Mouse (Mus musculus) inflammation-experienced regulatory T-cells, adult 6 months (primary cell): ENCODE data around the gene Golt1a. TPM values are rescaled to one million over a fixed set of nuclear protein-coding genes. Genes with fewer than 3 reads are reported as not detected.

Experiments used
- ATAC-seq: one replicate; pipeline ENCODE4 v1.8.0; 2017
- polyA plus RNA-seq, 3 experiments: library from polyadenylated mRNA; unstranded; fragments of 100-300 nt; shearing (Covaris generic); gene quantifications; one replicate each; pipeline ENCODE4 v1.2.1; 2017

Golt1a gene
- not detected for polyA plus RNA-seq

- ATAC-seq, result no peak
These were observed at the start of gene Golt1a for GRCm38 (mm10) chr1:133309652-133310267. Gene Golt1a (plus strand): TSS chr1:133309800.

DNA sequence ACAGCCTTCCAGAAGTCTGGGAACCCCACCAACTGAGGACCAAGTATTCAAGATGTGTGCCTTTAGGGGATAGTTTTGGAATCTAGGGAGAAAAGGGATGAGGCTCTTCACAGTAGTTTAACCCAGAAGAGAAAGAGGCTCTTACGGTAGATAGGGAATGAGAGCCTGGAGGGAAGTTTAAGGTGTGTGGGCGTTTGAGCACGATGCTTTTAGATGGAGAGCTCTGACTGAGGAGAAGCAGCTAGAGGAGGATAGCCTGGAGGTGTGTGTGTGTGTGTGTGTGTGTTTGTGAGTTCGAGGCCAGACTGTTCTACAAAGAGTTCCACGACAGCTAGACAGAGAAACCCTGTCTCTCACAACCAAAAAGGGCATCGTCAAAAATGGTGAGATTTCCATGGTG is 47.0 kb upstream of the Golt1a start:
- ATAC-seq, result no peak

GRCm38 (mm10) chr1:133263134-133263533 is 46.5 kb upstream of the Golt1a start:
- ATAC-seq, result no peak

- ATAC-seq, result no peak
These were observed 45.2 kb upstream of the Golt1a start for GRCm38 (mm10) chr1:133264367-133264766.

GRCm38 (mm10) chr1:133265114-133265766 is 44.4 kb upstream of the Golt1a start:
- no peak for ATAC-seq

DNA sequence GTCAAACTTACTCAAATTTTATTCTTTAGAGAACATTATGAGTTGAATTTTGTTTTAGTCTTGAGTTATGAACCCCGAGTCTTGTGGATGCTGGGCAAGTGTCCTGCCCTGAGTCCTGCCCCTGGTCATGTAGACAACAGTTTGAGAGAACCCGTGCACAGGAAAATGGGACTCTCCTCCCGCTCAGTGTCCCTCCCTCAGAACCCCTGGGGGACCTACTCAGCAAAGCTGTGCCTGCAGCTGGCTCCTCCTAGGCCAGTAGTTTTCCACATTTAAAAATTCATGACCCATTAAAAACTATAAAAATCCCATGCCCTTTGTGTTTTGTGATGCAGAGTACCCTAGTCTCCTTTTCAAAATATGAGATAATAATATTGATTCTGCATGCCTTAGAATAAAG is 42.5 kb upstream of the Golt1a start:
- ATAC-seq, result no peak

DNA sequence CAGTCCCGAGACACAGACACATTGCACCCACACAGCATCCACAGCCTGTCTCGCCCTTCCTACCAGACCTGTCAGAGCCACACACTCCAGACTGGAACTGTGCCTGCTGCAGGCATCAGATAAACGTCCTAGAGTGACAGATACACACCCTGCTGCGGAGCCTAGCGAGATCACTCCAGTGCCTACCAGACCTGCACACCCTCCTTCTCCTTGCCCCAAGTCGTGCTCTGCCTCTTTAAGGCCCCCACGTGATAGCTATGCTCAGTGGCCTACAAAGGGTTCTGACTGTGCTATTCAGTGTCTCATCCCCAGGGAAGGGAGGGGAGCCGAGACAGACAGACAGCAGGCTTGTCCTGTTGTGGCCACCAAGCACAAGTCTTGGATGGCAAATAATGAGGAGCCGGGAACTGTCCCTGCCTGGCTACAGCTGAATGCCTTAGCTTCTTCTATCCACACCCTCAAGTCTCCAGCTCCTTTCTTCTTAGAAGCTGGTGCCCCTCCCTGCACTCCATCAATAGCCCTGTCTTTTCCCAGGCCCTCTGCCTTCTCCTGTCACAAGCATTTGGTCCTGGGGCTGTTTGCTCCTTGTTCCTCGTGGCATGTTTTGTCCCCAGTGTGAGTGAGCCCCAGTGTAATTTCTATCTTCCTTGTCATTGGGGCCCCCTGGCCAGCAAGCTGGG is 41.6 kb upstream of the Golt1a start:
- ATAC-seq, result no peak

DNA sequence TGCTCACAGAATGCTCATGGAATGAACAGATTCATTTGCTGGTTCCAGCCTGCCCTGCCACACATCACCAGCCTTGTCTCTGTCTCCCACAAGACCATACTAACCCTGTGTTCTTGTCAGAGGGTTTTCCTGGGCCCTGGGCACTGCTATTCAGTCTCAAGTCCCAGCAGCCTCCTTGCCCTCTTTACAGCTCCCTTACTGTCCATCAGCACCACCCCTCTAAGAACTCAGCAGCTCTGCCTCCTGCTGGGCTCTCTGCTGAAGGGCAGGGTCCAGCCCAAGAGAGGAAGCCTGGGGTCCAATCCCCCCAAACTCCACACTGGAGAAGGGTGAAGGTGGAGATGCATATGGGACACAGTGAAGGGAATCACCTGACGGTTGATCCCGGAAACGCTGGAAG is 41.1 kb upstream of the Golt1a start:
- no peak for ATAC-seq

- no peak for ATAC-seq
These were observed 39.3 kb upstream of the Golt1a start for GRCm38 (mm10) chr1:133270336-133270735.

DNA sequence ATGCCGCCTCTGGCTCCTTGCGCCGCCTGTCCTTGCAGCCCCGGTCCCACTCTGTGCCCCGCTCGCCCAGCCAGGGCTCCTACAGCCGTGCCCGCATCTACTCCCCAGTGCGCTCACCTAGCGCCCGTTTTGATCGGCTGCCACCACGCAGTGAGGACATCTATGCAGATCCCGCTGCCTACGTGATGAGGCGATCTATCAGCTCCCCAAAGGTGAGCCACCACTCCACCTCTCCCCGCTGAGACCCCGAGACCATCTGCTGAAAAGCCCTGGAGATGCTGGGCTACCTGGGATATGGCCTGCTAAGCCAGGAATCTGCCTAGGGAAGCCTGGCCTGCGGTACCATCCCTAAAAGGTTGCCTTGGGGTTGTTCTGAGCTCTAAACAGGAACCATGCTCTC is 35.4 kb upstream of the Golt1a start:
- ATAC-seq, result no peak

DNA sequence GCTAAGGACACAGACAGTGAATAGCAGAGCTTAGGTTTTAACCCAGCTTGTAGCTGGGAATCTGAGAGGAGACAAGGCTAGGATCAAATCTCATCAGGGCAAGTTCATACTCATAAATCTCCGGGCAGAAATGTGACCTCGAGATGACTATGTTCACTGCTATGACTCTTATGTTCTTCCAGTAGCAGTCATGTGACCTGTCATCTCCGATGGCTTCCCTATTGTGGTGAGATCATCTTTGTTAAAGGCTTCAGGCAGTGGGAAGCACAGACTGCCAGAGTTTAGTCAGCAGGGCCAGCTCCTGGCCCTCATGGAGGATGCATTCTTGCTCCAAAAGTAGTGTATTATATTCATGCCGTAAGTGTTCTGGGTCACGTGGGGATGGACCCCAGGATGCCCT is 32.6 kb upstream of the Golt1a start:
- no peak for ATAC-seq

- no peak for ATAC-seq
These were observed 31.1 kb upstream of the Golt1a start for GRCm38 (mm10) chr1:133278539-133278938.

DNA sequence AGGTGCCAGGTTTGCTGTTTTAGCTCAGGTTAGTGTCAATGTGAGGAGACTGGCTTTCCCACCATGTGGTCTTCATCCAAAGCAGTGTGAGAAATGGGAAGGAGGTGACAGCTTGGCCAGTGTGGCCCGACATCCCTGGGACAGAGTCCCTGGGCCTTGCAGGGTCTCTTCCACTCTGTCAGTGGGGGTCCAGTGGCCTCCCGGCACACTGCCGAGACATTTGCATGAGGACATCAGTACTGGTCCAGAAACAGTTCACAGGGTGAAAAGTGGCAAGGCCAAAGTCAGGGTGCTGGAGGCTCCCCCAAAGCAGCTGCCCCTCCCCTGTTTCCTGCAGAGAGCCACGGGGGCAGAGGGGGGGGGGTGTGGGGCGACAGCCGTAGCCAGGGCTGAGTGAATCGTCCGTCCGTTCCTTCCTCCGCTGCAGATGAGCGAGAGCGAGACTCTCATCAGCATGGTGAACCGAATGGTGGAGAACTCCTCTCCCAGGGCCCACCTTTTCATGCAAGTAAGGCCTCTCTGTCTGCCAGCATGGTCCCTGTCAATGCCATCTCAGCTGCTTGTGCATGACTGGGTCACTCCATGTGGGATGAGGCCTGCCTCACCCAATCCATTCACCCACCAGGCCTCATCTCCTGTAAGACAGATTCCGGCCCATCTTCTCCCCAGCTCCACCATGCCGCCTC is 30.5 kb upstream of the Golt1a start:
- ATAC-seq, result no peak

DNA sequence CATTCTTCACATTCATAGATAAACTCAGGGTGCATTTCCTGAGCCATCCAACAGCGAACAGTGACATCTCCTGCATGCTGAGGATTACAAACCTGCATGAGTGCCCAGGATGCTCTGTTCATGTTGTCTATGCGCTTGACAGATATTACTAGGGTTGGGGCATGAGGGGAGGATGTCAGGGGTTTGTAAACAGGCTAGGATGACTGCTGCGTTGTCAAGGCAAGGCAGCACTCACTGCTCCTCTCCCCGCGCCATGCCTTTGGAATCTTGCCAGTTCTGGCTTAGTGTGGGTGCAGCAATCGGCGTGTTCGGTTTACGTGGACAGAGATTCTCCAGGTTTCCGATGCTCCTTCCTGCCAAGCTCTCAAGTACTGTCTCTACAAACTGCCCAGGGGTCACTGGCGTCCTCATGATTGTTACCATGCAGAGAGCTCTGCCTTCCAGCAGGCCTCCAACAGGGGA is 29.9 kb upstream of the Golt1a start:
- ATAC-seq, result no peak

DNA sequence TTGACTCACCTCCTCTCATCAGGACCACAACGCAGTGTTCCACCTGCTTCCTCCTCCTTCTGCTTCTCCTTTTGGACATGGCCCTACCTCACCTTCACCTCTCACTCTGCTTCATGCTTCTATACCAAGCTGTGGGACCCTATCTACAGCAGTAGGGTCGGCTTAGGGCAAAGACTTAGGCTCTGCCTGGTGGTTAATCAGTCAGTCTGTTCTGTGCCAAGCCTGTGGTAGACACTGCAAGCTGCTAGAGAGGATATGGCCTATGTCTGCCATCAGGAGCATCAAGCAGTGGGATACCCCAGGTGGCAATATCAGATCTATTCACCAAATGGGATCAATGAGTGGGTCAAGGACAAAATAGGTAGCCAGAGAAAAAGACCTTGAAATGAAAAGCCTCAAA is 29.1 kb upstream of the Golt1a start:
- no peak for ATAC-seq

GRCm38 (mm10) chr1:133285907-133286306 is 23.7 kb upstream of the Golt1a start:
- no peak for ATAC-seq

- no peak for ATAC-seq
These were observed 22.5 kb upstream of the Golt1a start for GRCm38 (mm10) chr1:133287051-133287450.

DNA sequence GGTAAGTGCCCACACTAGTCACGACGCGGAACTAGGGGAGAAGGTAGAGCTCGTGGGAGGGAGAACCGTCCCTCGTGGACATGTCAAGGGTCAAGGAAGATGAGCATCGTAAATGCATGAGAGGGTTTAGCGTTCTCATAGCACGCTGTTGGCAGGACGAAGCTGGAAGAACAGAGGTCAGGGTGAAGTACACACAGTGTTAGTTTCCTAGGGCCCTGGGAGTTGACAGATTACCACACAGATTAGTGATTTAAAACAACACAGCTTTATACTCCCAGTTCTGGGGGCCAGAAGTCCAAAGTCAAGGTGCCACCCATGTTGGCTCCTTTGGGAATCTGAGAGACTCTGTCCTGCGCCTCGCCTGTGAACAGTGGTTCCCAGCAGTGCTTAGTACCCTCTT is 21.7 kb upstream of the Golt1a start:
- no peak for ATAC-seq

GRCm38 (mm10) chr1:133291888-133292287 is 17.7 kb upstream of the Golt1a start:
- no peak for ATAC-seq

GRCm38 (mm10) chr1:133292608-133293007 is 17.0 kb upstream of the Golt1a start:
- ATAC-seq, result no peak

GRCm38 (mm10) chr1:133296376-133296775 is 13.2 kb upstream of the Golt1a start:
- ATAC-seq, result no peak

- ATAC-seq, result no peak
These were observed 10.8 kb upstream of the Golt1a start for GRCm38 (mm10) chr1:133298816-133299215.

GRCm38 (mm10) chr1:133302540-133302939 is 7.1 kb upstream of the Golt1a start:
- ATAC-seq, result no peak
